Mouse (Mus musculus) liver, postnatal 0 days (tissue): ENCODE measurements around the gene Dcst2.

Experiments used
- CTCF ChIP-seq: sonication (generic); IDR thresholded peaks from 2 replicates; pipeline ENCODE4 v1.5.1; 2016; ENCODE audit warnings: antibody characterized with exemption, low read depth
- EP300 ChIP-seq: IDR thresholded peaks from 2 replicates; pipeline ENCODE4 v1.6.1; 2016; ENCODE audit warnings: antibody characterized with exemption, low read depth, mild to moderate bottlenecking

DNA sequence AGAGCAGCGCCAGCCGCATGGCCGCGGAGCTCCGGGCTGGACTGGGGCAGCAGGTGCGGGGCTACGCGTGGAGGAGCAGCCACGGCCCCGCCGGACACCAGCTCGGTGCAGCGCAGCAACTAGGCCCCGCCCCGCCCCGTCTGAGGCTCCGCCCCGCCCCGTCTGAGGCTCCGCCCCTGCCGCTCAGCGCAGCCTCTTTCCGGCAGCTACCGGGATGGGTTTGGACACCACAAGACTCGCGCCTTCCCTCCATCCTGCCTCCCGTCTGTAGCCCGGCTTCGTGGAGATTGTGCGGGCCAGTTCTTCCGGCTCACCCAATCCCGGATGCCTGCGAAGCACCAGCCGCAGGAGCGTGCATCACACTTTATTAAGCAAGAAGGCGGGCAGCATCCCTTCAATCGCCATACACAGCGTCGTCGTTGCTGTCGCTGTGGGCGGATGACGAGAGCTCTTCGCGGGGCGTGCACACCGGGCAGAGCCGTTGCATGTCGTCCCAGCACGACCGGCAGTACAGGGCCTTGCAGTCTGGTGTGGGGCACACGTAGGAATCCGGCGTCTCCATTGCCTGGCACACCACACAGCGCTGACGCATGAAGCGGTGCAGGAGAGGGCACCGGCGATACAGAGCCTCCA, 11.8 kb upstream of the Dcst2 start, which contains the start of gene Adam15:
- TF ChIP-seq CTCF, result no peak
- no peak for TF ChIP-seq EP300
